Mouse (Mus musculus): ENCODE results near the gene Camk2n1. TPM values are rescaled to one million over a fixed set of nuclear protein-coding genes. Genes with fewer than 3 reads are reported as not detected.

Camk2n1 gene
- total RNA-seq, 2 experiments from 2014 or later, result 0.04 to 0.40 TPM

- ATAC-seq (ENCODE audit: poor library complexity, severe bottlenecking), result no peak
These were observed 53.8 kb downstream of the Camk2n1 start for GRCm38 (mm10) chr4:138507903-138508302.

Other genes starting within 250 kb of the Camk2n1 start
- gene Hp1bp3, start 238.0 kb upstream of the Camk2n1 start, total RNA-seq (2015), result 89.1 and 105 TPM in 2 replicates
- 165 and 173 TPM in 2 replicates for gene Hp1bp3, start 238.0 kb upstream of the Camk2n1 start, total RNA-seq (2017)
- gene Sh2d5, start 203.9 kb upstream of the Camk2n1 start, total RNA-seq (2015), result 1.5 and 2.4 TPM in 2 replicates
- gene Sh2d5, start 203.9 kb upstream of the Camk2n1 start, total RNA-seq (2017), result 1.2 and 1.3 TPM in 2 replicates
- 0.13 and 0.25 TPM in 2 replicates for gene Kif17, start 203.9 kb upstream of the Camk2n1 start, total RNA-seq (2015)
- 0.12 and 0.59 TPM in 2 replicates for gene Kif17, start 203.9 kb upstream of the Camk2n1 start, total RNA-seq (2017)
- gene Ddost, start 149.6 kb upstream of the Camk2n1 start, total RNA-seq (2015), result 137 and 143 TPM in 2 replicates
- gene Ddost, start 149.6 kb upstream of the Camk2n1 start, total RNA-seq (2017), result 100 and 102 TPM in 2 replicates
- 26.9 and 31.8 TPM in 2 replicates for gene Pink1, start 128.0 kb upstream of the Camk2n1 start, total RNA-seq (2015)
- 29.8 and 32.2 TPM in 2 replicates for gene Pink1, start 128.0 kb upstream of the Camk2n1 start, total RNA-seq (2017)
- not detected in 2 replicates for gene Cda, start 86.3 kb upstream of the Camk2n1 start, total RNA-seq (2015)
- not detected in 2 replicates for gene Cda, start 86.3 kb upstream of the Camk2n1 start, total RNA-seq (2017)
- not detected in 2 replicates for gene Fam43b, start 57.8 kb upstream of the Camk2n1 start, total RNA-seq (2015)
- not detected in 2 replicates for gene Fam43b, start 57.8 kb upstream of the Camk2n1 start, total RNA-seq (2017)
- 4.9 and 8.1 TPM in 2 replicates for gene Mul1, start 19.6 kb upstream of the Camk2n1 start, total RNA-seq (2015)
- gene Mul1, start 19.6 kb upstream of the Camk2n1 start, total RNA-seq (2017), result 4.4 and 6.1 TPM in 2 replicates
- not detected in 2 replicates for gene Vwa5b1, start 181.6 kb downstream of the Camk2n1 start, total RNA-seq (2015)
- gene Vwa5b1, start 181.6 kb downstream of the Camk2n1 start, total RNA-seq (2017), result not detected in 2 replicates